In genomic region chr8:127118373-127118861, GRCm38 (mm10) we compare ENCODE assay signal across 9 mouse cellular contexts. TPM values are rescaled to one million over a fixed set of nuclear protein-coding genes. Genes with fewer than 3 reads are reported as not detected.
A peak's percentile ranks its signal among the peaks of the same experiment; 100 is the strongest.
DNase-seq lines count a peak whose midpoint lies in the region.
"Had no signal": no experiment of that assay in that cellular context is flagged by ENCODE, and none has a peak within 500 bp of the region (broad histone marks: within the 10 kb centered on the region; RNA-seq: fewer than 3 reads in every experiment).

No protein-coding gene starts in this region.

- DNase-seq in cerebellum, postnatal 14 days, result peak; percentile 59 to 65
- no peak for DNase-seq in cerebellum, adult 9-11 months
- peak; percentile 39 for DNase-seq in retina, postnatal 1 day
- no peak for DNase-seq in retina, embryonic 14.5 days (ENCODE audit: low spot score)
- DNase-seq in heart, embryonic 10.5 days (ENCODE audit: low spot score), result no peak
- DNase-seq in layer of hippocampus, postnatal 36 days, result peak; percentile 56 to 63
- DNase-seq in spleen, postnatal 4 days (ENCODE audit: low spot score in 2 of 2), result no peak
- DNase-seq in B cell, adult 2 months, result no peak

- H3K4me1 ChIP-seq in heart, embryonic 10.5 days, result peaks cover 87% of the 10 kb centered on the region
- H3K4me1 ChIP-seq: megakaryocyte, embryonic 14.5 days had no signal

- H3K36me3 ChIP-seq in heart, embryonic 10.5 days, result 0 out of 2 replicates have a peak, but pooled peaks cover 6% of the 10 kb centered on the region

- no peaks in the 10 kb centered on the region for H3K27me3 ChIP-seq in heart, embryonic 10.5 days (ENCODE audit: insufficient read depth, poor library complexity, severe bottlenecking)

- H3K27ac ChIP-seq in heart, embryonic 10.5 days, result peak overlapping the region; percentile 52; the same call in 1 of the 2 replicates

- H3K4me3 ChIP-seq in heart, embryonic 10.5 days, result no peak overlapping the region
- H3K4me3 ChIP-seq: megakaryocyte, embryonic 14.5 days had no signal

- H3K9me3 ChIP-seq in heart, embryonic 10.5 days, result no peaks in the 10 kb centered on the region

- 73% methylated on average over 11 of the region's 11 CpGs for WGBS in heart, embryonic 10.5 days

RNA-seq across cellular contexts. Expression of gene Pard3, which starts 54.7 kb away (rescaled TPM):
- polyA plus RNA-seq in heart, embryonic 10.5 days (2016; fragmentation: Nextera tagmentation; extraction: Ambion mirVana), result 21.5 and 25.2 TPM in 2 replicates
- 10 to 100 TPM; 19.7 to 32.0 TPM for total RNA-seq in layer of hippocampus, postnatal 36 days (2021)

Comparison
In these comparisons a context has a peak if more than half of its experiments do, and no peak if none do; other contexts are left out.
1. DNase-seq: peak in cerebellum, postnatal 14 days (2 of 2), retina, postnatal 1 day (single experiment) and layer of hippocampus, postnatal 36 days (2 of 2); none in cerebellum, adult 9-11 months (single experiment), retina, embryonic 14.5 days (single experiment), heart, embryonic 10.5 days (single experiment), spleen, postnatal 4 days (0 of 2) and B cell, adult 2 months (0 of 2).